Mouse (Mus musculus) lung, postnatal 0 days (tissue): ENCODE measurements around the gene Ggct.

Experiments
- CTCF ChIP-seq: IDR thresholded peaks from 2 replicates; pipeline ENCODE4 v1.5.1; 2016; ENCODE audit warnings: antibody characterized with exemption, mild to moderate bottlenecking
- EP300 ChIP-seq: IDR thresholded peaks from 2 replicates; pipeline ENCODE4 v1.6.1; 2016; ENCODE audit warnings: antibody characterized with exemption, mild to moderate bottlenecking, control low read depth

- TF ChIP-seq EP300 = no peak
- no peak for TF ChIP-seq CTCF
These were observed 48.2 kb downstream of the Ggct start for GRCm38 (mm10) chr6:54944551-54944950.
